Mouse (Mus musculus): ENCODE measurements at regions not wholly inside any gene's neighbourhood (a gene's known extent, or its start where the extent isn't known, plus 50 kb on each side); places are given as distances from the start of the nearest gene placed in this dataset.

- no peaks in the 10 kb centered on the region for H3K36me3 ChIP-seq (replicated peaks)
- TF ChIP-seq GATA1 (IDR thresholded peaks at IDR 0.05; ENCODE audit: borderline replicate concordance, low read length) = no peak
- TF ChIP-seq CTCF (IDR thresholded peaks at IDR 0.05; ENCODE audit: low read depth, low read length) = no peak
- TF ChIP-seq POLR2AphosphoS5 (IDR thresholded peaks at IDR 0.05; ENCODE audit: insufficient replicate concordance, low read depth, low read length) = no peak
- TF ChIP-seq GATA2 (IDR thresholded peaks at IDR 0.05; ENCODE audit: borderline replicate concordance, low read depth, low read length) = no peak
- no peak for TF ChIP-seq TAL1 (conservative IDR thresholded peaks at IDR 0.05; ENCODE audit: low read depth, low read length)
- H3K4me3 ChIP-seq (ENCODE audit: low read depth, low read length) = no peak overlapping the region
- no peaks in the 10 kb centered on the region for H3K4me1 ChIP-seq (ENCODE audit: insufficient read depth, low read depth, low read length)
- DNase-seq (ENCODE audit: low spot score) (no peak), ATAC-seq (ENCODE audit: extremely low read depth, insufficient number of reproducible peaks, low FRiP score, poor library complexity, severe bottlenecking) (no peak)
- peaks cover 2% of the 10 kb centered on the region; the same call in 1 of the 2 replicates for H3K27me3 ChIP-seq (ENCODE audit: insufficient read depth, low read length)
- H3K9me3 ChIP-seq (replicated peaks) = no peaks in the 10 kb centered on the region
Observed at GRCm38 (mm10) chr13:118981196-118981810, 311.7 kb downstream of the Fgf10 start.

- ATAC-seq (ENCODE audit: extremely low read depth, insufficient number of reproducible peaks, low FRiP score, poor library complexity, severe bottlenecking) = no peak
- TF ChIP-seq GATA1 (IDR thresholded peaks at IDR 0.05; ENCODE audit: borderline replicate concordance, low read length) = no peak
- DNase-seq (ENCODE audit: low spot score) = no peak
- peaks cover 3% of the 10 kb centered on the region; the same call in 1 of the 2 replicates for H3K27me3 ChIP-seq (ENCODE audit: insufficient read depth, low read length)
- no peaks in the 10 kb centered on the region for H3K36me3 ChIP-seq (replicated peaks)
- H3K9me3 ChIP-seq (replicated peaks) = no peaks in the 10 kb centered on the region
- H3K4me1 ChIP-seq (ENCODE audit: insufficient read depth, low read depth, low read length) = no peaks in the 10 kb centered on the region
- no peak overlapping the region for H3K4me3 ChIP-seq (ENCODE audit: low read depth, low read length)
Observed at GRCm38 (mm10) chr13:118985285-118985684, 315.7 kb downstream of the Fgf10 start.

DNA sequence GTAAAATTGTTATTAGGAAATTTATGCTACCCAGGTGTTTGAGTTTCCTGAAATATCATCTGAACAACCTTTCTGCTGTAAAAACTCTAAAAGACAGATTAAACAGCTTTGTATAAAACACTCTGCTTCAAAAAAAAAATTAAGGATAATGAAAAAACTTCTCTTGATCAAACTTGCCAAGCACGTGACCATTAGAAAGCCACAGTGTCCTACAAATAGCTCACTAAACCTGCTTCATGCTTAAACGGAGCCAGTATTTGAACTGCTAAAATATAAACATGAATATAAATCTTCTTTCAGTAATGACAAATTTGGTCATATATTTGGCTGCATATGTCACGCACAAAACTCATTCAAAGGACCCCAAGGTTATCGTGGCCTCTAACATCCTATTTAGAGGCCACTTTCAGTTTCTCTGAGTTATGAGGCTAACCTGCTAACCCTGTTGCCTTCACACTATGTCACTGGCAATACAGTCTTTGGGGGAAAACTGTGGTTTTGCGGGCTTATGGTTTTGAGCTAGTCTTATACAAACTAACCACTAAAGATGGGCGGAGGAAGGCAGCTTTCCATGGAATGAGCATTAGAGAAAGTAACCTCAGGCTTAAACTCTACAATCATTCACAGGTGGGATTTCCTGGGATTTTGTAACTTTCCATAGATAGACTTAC, 355.8 kb downstream of the Fgf10 start:
- Histone ChIP-seq H3K9me3 (replicated peaks) (no peaks in the 10 kb centered on the region), H3K4me1 (ENCODE audit: insufficient read depth, low read depth, low read length) (no peaks in the 10 kb centered on the region), H3K36me3 (replicated peaks) (no peaks in the 10 kb centered on the region), H3K4me3 (ENCODE audit: low read depth, low read length) (no peak overlapping the region), H3K27me3 (ENCODE audit: insufficient read depth, low read length) (no peaks in the 10 kb centered on the region)
- ATAC-seq (ENCODE audit: extremely low read depth, insufficient number of reproducible peaks, low FRiP score, poor library complexity, severe bottlenecking) (no peak), DNase-seq (ENCODE audit: low spot score) (no peak)
- TF ChIP-seq TAL1 (conservative IDR thresholded peaks at IDR 0.05; ENCODE audit: low read depth, low read length) (no peak), GATA2 (IDR thresholded peaks at IDR 0.05; ENCODE audit: borderline replicate concordance, low read depth, low read length) (no peak), GATA1 (IDR thresholded peaks at IDR 0.05; ENCODE audit: borderline replicate concordance, low read length) (no peak), CTCF (IDR thresholded peaks at IDR 0.05; ENCODE audit: low read depth, low read length) (no peak), POLR2AphosphoS5 (IDR thresholded peaks at IDR 0.05; ENCODE audit: insufficient replicate concordance, low read depth, low read length) (no peak)

- H3K36me3 ChIP-seq (replicated peaks) = no peaks in the 10 kb centered on the region
- no peaks in the 10 kb centered on the region for H3K27me3 ChIP-seq (ENCODE audit: insufficient read depth, low read length)
- ATAC-seq (ENCODE audit: extremely low read depth, insufficient number of reproducible peaks, low FRiP score, poor library complexity, severe bottlenecking) (no peak), DNase-seq (ENCODE audit: low spot score) (no peak)
- H3K4me1 ChIP-seq (ENCODE audit: insufficient read depth, low read depth, low read length) = no peaks in the 10 kb centered on the region
- H3K9me3 ChIP-seq (replicated peaks) = no peaks in the 10 kb centered on the region
- TF ChIP-seq TAL1 (conservative IDR thresholded peaks at IDR 0.05; ENCODE audit: low read depth, low read length) (no peak), CTCF (IDR thresholded peaks at IDR 0.05; ENCODE audit: low read depth, low read length) (no peak), GATA1 (IDR thresholded peaks at IDR 0.05; ENCODE audit: borderline replicate concordance, low read length) (no peak), GATA2 (IDR thresholded peaks at IDR 0.05; ENCODE audit: borderline replicate concordance, low read depth, low read length) (no peak), POLR2AphosphoS5 (IDR thresholded peaks at IDR 0.05; ENCODE audit: insufficient replicate concordance, low read depth, low read length) (no peak)
- no peak overlapping the region for H3K4me3 ChIP-seq (ENCODE audit: low read depth, low read length)
Observed at GRCm38 (mm10) chr13:119039616-119040015, 370.0 kb downstream of the Fgf10 start.

- Histone ChIP-seq H3K4me1 (ENCODE audit: insufficient read depth, low read depth, low read length) (no peaks in the 10 kb centered on the region), H3K4me3 (ENCODE audit: low read depth, low read length) (no peak overlapping the region), H3K9me3 (replicated peaks) (no peaks in the 10 kb centered on the region), H3K36me3 (replicated peaks) (no peaks in the 10 kb centered on the region), H3K27me3 (ENCODE audit: insufficient read depth, low read length) (no peaks in the 10 kb centered on the region)
- no peak for DNase-seq (ENCODE audit: low spot score)
- TF ChIP-seq CTCF (IDR thresholded peaks at IDR 0.05; ENCODE audit: low read depth, low read length) (no peak), GATA2 (IDR thresholded peaks at IDR 0.05; ENCODE audit: borderline replicate concordance, low read depth, low read length) (no peak), TAL1 (conservative IDR thresholded peaks at IDR 0.05; ENCODE audit: low read depth, low read length) (no peak), POLR2AphosphoS5 (IDR thresholded peaks at IDR 0.05; ENCODE audit: insufficient replicate concordance, low read depth, low read length) (no peak), GATA1 (IDR thresholded peaks at IDR 0.05; ENCODE audit: borderline replicate concordance, low read length) (no peak)
- ATAC-seq (ENCODE audit: extremely low read depth, insufficient number of reproducible peaks, low FRiP score, poor library complexity, severe bottlenecking) = no peak
Observed at GRCm38 (mm10) chr13:119045112-119045511, 375.5 kb downstream of the Fgf10 start.

- TF ChIP-seq CTCF (IDR thresholded peaks at IDR 0.05; ENCODE audit: low read depth, low read length) (no peak), TAL1 (conservative IDR thresholded peaks at IDR 0.05; ENCODE audit: low read depth, low read length) (no peak), GATA2 (IDR thresholded peaks at IDR 0.05; ENCODE audit: borderline replicate concordance, low read depth, low read length) (no peak)
- no peaks in the 10 kb centered on the region for H3K36me3 ChIP-seq (replicated peaks)
- no peak overlapping the region for H3K4me3 ChIP-seq (ENCODE audit: low read depth, low read length)
- ATAC-seq (ENCODE audit: extremely low read depth, insufficient number of reproducible peaks, low FRiP score, poor library complexity, severe bottlenecking) (no peak), DNase-seq (ENCODE audit: low spot score) (no peak)
- no peaks in the 10 kb centered on the region for H3K9me3 ChIP-seq (replicated peaks)
- no peaks in the 10 kb centered on the region for H3K4me1 ChIP-seq (ENCODE audit: insufficient read depth, low read depth, low read length)
- H3K27me3 ChIP-seq (ENCODE audit: insufficient read depth, low read length) = no peaks in the 10 kb centered on the region
Observed at GRCm38 (mm10) chr13:119068745-119069580, 359.4 kb upstream of the Paip1 start.
